Mouse (Mus musculus): ENCODE data around the gene Tmem252.

Gene Tmem252

DNA sequence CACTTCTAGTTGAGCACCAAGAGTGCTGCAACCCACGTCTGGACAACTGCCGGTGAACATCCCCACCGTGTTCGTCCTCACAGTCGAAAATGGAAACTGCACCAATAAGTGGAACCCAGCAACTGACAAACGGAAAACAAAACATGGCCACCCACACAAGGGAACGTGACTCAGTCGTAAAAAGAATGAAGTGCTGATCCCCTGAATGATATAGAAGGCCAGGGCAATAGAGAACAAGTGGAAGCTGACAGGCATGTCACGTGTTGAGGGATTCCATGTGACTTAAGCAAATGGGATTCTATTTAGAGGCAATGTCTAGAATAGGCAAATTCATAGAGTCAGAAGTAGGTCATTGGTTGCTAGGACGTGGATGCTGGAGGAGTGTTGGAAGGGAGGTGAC is 50.6 kb downstream of the Tmem252 start:
- DNase-seq (ENCODE audit: low spot score): no peak

DNA sequence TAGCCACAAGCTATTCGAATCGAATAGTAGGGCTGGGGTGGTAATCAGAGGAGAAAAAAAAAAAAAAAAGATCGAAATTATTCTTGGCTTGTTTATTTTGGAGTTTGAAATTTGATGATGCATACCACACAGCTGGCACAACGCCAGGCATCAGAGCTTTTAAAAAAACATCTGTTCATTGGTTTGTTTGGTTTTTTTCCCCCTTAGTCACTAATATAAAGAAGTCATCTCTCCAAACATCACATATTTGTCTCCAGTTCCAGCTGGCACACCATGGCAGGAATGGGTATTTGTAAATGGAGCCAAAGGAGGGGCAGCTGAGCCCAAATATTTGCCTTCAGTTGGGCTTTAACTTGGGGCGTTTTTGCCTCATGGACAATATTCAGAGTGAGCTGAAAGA is 56.9 kb downstream of the Tmem252 start:
- no peak for DNase-seq (ENCODE audit: low spot score)

Data from layer of hippocampus, adult 11-12 months (tissue).